Mouse (Mus musculus): ENCODE results near the gene Rufy1. TPM values are rescaled to one million over a fixed set of nuclear protein-coding genes. Genes with fewer than 3 reads are reported as not detected.
"Not testable (repeated sequence)": the region's sequence is repeated elsewhere in the genome, so short reads cannot be mapped to it uniquely, and the experiment has no call there.

Gene Rufy1
- polyA plus RNA-seq, 1 experiment from 2014 or later = 19.1 TPM

DNA sequence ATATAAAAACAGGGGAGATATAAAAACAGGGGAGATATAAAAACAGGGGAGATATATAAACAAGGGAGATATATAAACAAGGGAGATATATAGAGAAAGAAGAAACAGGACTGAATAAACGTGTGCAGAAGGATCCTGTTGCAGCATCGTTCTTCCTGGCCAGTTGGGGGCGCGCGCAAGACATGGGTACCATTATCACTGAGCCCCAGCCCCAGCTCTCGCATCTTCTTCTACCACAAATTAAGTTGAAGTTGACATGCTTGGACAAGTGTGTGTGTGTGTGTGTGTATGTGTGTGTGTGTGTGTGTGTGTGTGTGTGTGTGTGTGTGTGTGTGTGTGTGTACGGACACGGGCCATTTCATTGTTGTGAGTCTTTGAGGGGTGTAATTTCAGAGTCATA, 17.2 kb upstream of the Rufy1 start:
- TF ChIP-seq CTCF (IDR thresholded peaks at IDR 0.05; ENCODE audit: low read depth) = peak; percentile 17; the same call in 1 of the 2 replicates
- not testable (repeated sequence) for H3K4me2 ChIP-seq (replicated peaks; ENCODE audit: low read depth); H3K4me3 ChIP-seq (ENCODE audit: low read depth, low read length); H3K36me3 ChIP-seq (ENCODE audit: control insufficient read depth, insufficient read depth); ATAC-seq; H3K9ac ChIP-seq (ENCODE audit: low read depth, low read length); H3K27me3 ChIP-seq (replicated peaks; ENCODE audit: control insufficient read depth, insufficient read depth, low read length); H3K4me1 ChIP-seq (replicated peaks; ENCODE audit: control insufficient read depth, insufficient read depth, low read length); H3K27ac ChIP-seq (ENCODE audit: low read depth, low read length); H3K9me3 ChIP-seq (ENCODE audit: control insufficient read depth)
- 60% methylated on average over 6 of the region's 8 CpGs for WGBS

DNA sequence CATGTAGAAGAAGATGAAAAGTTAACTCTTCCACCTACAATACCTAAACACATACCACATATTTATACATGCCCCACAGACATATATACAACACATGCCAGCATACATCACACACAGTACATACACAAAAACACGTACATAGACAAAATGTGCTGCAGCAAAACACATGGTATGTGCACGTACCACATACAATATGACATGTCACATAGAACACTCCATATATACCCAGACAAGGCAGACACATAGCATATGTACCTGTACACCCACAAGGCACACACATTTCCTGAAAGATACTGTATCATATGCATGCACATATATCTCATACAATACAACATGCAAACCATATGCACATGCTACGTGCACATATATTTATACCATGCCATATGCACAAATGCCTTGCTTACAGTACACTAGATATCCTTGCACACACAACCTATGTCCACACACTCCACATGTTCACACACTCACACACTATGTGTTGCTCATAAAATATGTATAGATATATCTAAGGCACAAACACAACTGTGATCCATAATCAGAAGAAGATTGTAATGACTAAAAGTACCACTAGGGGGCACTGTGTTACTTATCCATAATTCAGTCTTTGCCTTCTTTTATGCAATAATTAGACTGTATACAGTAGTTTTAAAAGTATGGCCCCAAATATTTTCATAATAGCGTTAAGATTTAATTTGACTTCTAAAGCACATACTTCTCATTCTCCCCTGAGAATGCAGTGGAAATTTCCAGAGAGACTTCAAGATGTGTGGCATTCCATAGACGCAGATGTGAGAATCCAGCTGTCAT, 12.5 kb upstream of the Rufy1 start:
- WGBS = 68% methylated on average over 5 of the region's 5 CpGs
- no peak for ATAC-seq
- H3K4me1 ChIP-seq (replicated peaks; ENCODE audit: control insufficient read depth, insufficient read depth, low read length) = no peaks in the 10 kb centered on the region
- TF ChIP-seq CTCF (IDR thresholded peaks at IDR 0.05; ENCODE audit: low read depth) = peak; percentile 77
- H3K4me2 ChIP-seq (replicated peaks; ENCODE audit: low read depth) = no peak overlapping the region
- H3K27me3 ChIP-seq (replicated peaks; ENCODE audit: control insufficient read depth, insufficient read depth, low read length) = no peaks in the 10 kb centered on the region
- no peaks in the 10 kb centered on the region for H3K36me3 ChIP-seq (ENCODE audit: control insufficient read depth, insufficient read depth)
- H3K4me3 ChIP-seq (ENCODE audit: low read depth, low read length) = no peak overlapping the region
- no peaks in the 10 kb centered on the region for H3K9me3 ChIP-seq (ENCODE audit: control insufficient read depth)
- H3K9ac ChIP-seq (ENCODE audit: low read depth, low read length) = no peak overlapping the region
- H3K27ac ChIP-seq (ENCODE audit: low read depth, low read length) = no peak overlapping the region

- no peaks in the 10 kb centered on the region for H3K4me1 ChIP-seq (replicated peaks; ENCODE audit: control insufficient read depth, insufficient read depth, low read length)
These were observed 10.7 kb upstream of the Rufy1 start for GRCm38 (mm10) chr11:50441637-50442036.

GRCm38 (mm10) chr11:50440691-50441090, 9.8 kb upstream of the Rufy1 start:
- no peaks in the 10 kb centered on the region for H3K27me3 ChIP-seq (replicated peaks; ENCODE audit: control insufficient read depth, insufficient read depth, low read length)
- H3K4me2 ChIP-seq (replicated peaks; ENCODE audit: low read depth) = no peak overlapping the region
- no peaks in the 10 kb centered on the region for H3K4me1 ChIP-seq (replicated peaks; ENCODE audit: control insufficient read depth, insufficient read depth, low read length)
- H3K36me3 ChIP-seq (ENCODE audit: control insufficient read depth, insufficient read depth) = no peaks in the 10 kb centered on the region
- H3K9ac ChIP-seq (ENCODE audit: low read depth, low read length) = no peak overlapping the region
- no peak for ATAC-seq
- H3K9me3 ChIP-seq (ENCODE audit: control insufficient read depth) = no peaks in the 10 kb centered on the region
- 86% methylated on average over 6 of the region's 6 CpGs for WGBS
- no peak overlapping the region for H3K27ac ChIP-seq (ENCODE audit: low read depth, low read length)
- no peak for TF ChIP-seq CTCF (IDR thresholded peaks at IDR 0.05; ENCODE audit: low read depth)
- no peak overlapping the region for H3K4me3 ChIP-seq (ENCODE audit: low read depth, low read length)

More at GRCm38 (mm10) chr11:50441637-50442036, 10.7 kb upstream of the Rufy1 start:
- H3K9me3 ChIP-seq (ENCODE audit: control insufficient read depth) = no peaks in the 10 kb centered on the region
- no peak for ATAC-seq
- no peaks in the 10 kb centered on the region for H3K27me3 ChIP-seq (replicated peaks; ENCODE audit: control insufficient read depth, insufficient read depth, low read length)
- H3K4me2 ChIP-seq (replicated peaks; ENCODE audit: low read depth) = no peak overlapping the region
- no peak overlapping the region for H3K27ac ChIP-seq (ENCODE audit: low read depth, low read length)
- H3K9ac ChIP-seq (ENCODE audit: low read depth, low read length) = no peak overlapping the region
- no peak overlapping the region for H3K4me3 ChIP-seq (ENCODE audit: low read depth, low read length)
- no peak for TF ChIP-seq CTCF (IDR thresholded peaks at IDR 0.05; ENCODE audit: low read depth)
- H3K36me3 ChIP-seq (ENCODE audit: control insufficient read depth, insufficient read depth) = no peaks in the 10 kb centered on the region
- 61% methylated on average over 9 of the region's 9 CpGs for WGBS

GRCm38 (mm10) chr11:50439857-50440256, 8.9 kb upstream of the Rufy1 start:
- Histone ChIP-seq H3K4me2 (replicated peaks; ENCODE audit: low read depth) (no peak overlapping the region), H3K9me3 (ENCODE audit: control insufficient read depth) (no peaks in the 10 kb centered on the region), H3K4me3 (ENCODE audit: low read depth, low read length) (no peak overlapping the region), H3K36me3 (ENCODE audit: control insufficient read depth, insufficient read depth) (no peaks in the 10 kb centered on the region), H3K27me3 (replicated peaks; ENCODE audit: control insufficient read depth, insufficient read depth, low read length) (no peaks in the 10 kb centered on the region), H3K27ac (ENCODE audit: low read depth, low read length) (no peak overlapping the region), H3K9ac (ENCODE audit: low read depth, low read length) (no peak overlapping the region), H3K4me1 (replicated peaks; ENCODE audit: control insufficient read depth, insufficient read depth, low read length) (no peaks in the 10 kb centered on the region)
- 63% methylated on average over 8 of the region's 8 CpGs for WGBS
- no peak for ATAC-seq
- TF ChIP-seq CTCF (IDR thresholded peaks at IDR 0.05; ENCODE audit: low read depth) = peak; percentile 37

DNA sequence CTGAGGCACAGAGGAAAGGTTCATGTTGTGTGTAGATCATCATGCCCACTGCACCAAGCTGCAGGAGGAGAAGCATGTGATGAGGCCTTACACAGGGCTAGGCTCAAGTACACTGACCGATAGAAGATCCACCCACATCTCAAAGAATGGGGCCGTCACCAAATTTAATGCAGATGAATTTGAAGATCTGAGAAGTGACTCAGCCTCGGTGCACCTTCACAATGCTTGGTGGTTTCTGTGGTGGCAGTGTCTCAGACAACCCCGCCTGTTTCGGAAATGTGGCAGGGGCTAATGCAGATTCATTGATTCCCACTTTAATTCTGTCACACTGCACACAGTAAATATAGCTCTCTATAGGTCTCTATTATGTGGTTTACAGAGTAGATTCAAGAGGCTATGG, 2.0 kb upstream of the Rufy1 start:
- ATAC-seq = no peak
- Histone ChIP-seq H3K4me2 (replicated peaks; ENCODE audit: low read depth) (no peak overlapping the region), H3K9me3 (ENCODE audit: control insufficient read depth) (no peaks in the 10 kb centered on the region), H3K4me1 (replicated peaks; ENCODE audit: control insufficient read depth, insufficient read depth, low read length) (no peaks in the 10 kb centered on the region; the same call in 1 of the 2 replicates), H3K36me3 (ENCODE audit: control insufficient read depth, insufficient read depth) (no peaks in the 10 kb centered on the region), H3K9ac (ENCODE audit: low read depth, low read length) (no peak overlapping the region), H3K27me3 (replicated peaks; ENCODE audit: control insufficient read depth, insufficient read depth, low read length) (no peaks in the 10 kb centered on the region), H3K27ac (ENCODE audit: low read depth, low read length) (no peak overlapping the region), H3K4me3 (ENCODE audit: low read depth, low read length) (no peak overlapping the region)
- WGBS = 91% methylated on average over 5 of the region's 5 CpGs
- TF ChIP-seq CTCF (IDR thresholded peaks at IDR 0.05; ENCODE audit: low read depth) = no peak
